Mouse (Mus musculus) liver, embryonic 13.5 days (tissue): ENCODE results near the gene Foxn1. TPM values are rescaled to one million over a fixed set of nuclear protein-coding genes. Genes with fewer than 3 reads are reported as not detected.

Experiments
- ATAC-seq: fragments of 200-750 bp; cut with Nextera tagmentation; 2 replicates; pipeline ENCODE4 v1.8.0; 2017; ENCODE audit warnings: low read depth, mild to moderate bottlenecking, moderate number of reproducible peaks, moderate library complexity
- DNase-seq: peaks from one replicate; pipeline ENCODE4 v3.0.0; 2022
- H3K27ac ChIP-seq: fragments of 300-500 bp; sonication (generic); 2 replicates; pipeline ENCODE4 v1.5.1; 2015; ENCODE audit warnings: moderate library complexity, mild to moderate bottlenecking, inconsistent platforms
- H3K27me3 ChIP-seq: fragments of 300-500 bp; sonication (generic); 2 replicates; pipeline ENCODE4 v1.6.1; 2015; ENCODE audit warnings: mild to moderate bottlenecking, inconsistent platforms
- H3K36me3 ChIP-seq: fragments of 300-500 bp; sonication (generic); 2 replicates; pipeline ENCODE4 v1.6.1; 2015; ENCODE audit warnings: mild to moderate bottlenecking, inconsistent platforms
- H3K4me1 ChIP-seq: fragments of 300-500 bp; sonication (generic); replicated peaks from 2 replicates; pipeline ENCODE4 v1.6.1; 2015; ENCODE audit warnings: inconsistent platforms
- H3K4me2 ChIP-seq: fragments of 300-500 bp; sonication (generic); 2 replicates; pipeline ENCODE4 v1.6.1; 2015; ENCODE audit warnings: inconsistent platforms, mild to moderate bottlenecking, moderate library complexity
- H3K4me3 ChIP-seq: fragments of 300-500 bp; sonication (generic); replicated peaks from 2 replicates; pipeline ENCODE4 v1.5.1; 2015; ENCODE audit warnings: mild to moderate bottlenecking, inconsistent platforms
- H3K9ac ChIP-seq: fragments of 300-500 bp; sonication (generic); 2 replicates; pipeline ENCODE4 v1.6.1; 2015; ENCODE audit warnings: mild to moderate bottlenecking, inconsistent platforms
- H3K9me3 ChIP-seq: fragments of 300-500 bp; sonication (generic); replicated peaks from 2 replicates; pipeline ENCODE4 v1.6.1; 2016; ENCODE audit warnings: inconsistent platforms
- WGBS: fragments of 180-500 bp; shearing (Covaris S2); methylation state at CpG from one replicate; pipeline ENCODE4 v1.1.7; 2015; ENCODE audit not compliant: insufficient replicate concordance; 5-methylcytosine and 5-hydroxymethylcytosine counted together
- polyA plus RNA-seq: library from polyadenylated mRNA; unstranded; fragments of >200 nt; fragmentation: Nextera tagmentation; extraction: Ambion mirVana; gene quantifications from 2 replicates; pipeline ENCODE4 v1.2.1, GENCODE M21; 2015

The Foxn1 gene
- not detected in 2 replicates for polyA plus RNA-seq

- Histone ChIP-seq H3K9ac (no peak within 1 kb of the TSS), H3K27me3 (no peaks in the 10 kb centered on the region), H3K36me3 (no peaks in the 10 kb centered on the region), H3K4me1 (no peaks in the 10 kb centered on the region), H3K4me2 (no peak within 1 kb of the TSS), H3K27ac (no peak within 1 kb of the TSS), H3K9me3 (no peaks in the 10 kb centered on the region), H3K4me3 (no peak within 1 kb of the TSS)
- no peak for ATAC-seq
- WGBS: 76% methylated on average over 14 of the region's 14 CpGs
- no peak for DNase-seq
Observed at GRCm38 (mm10) chr11:78386508-78387043, at the start of gene Foxn1. TSS of gene Foxn1 (minus strand) at chr11:78386558.

- DNase-seq: peak; percentile 10
- Histone ChIP-seq H3K36me3 (no peaks in the 10 kb centered on the region), H3K4me3 (no peak overlapping the region), H3K4me1 (peaks cover 9% of the 10 kb centered on the region), H3K27me3 (peaks cover 10% of the 10 kb centered on the region), H3K9ac (no peak overlapping the region), H3K4me2 (peak overlapping the region; percentile 30), H3K9me3 (no peaks in the 10 kb centered on the region), H3K27ac (no peak overlapping the region)
- WGBS: 9% methylated on average over 19 of the region's 19 CpGs
- ATAC-seq: no peak
Observed at GRCm38 (mm10) chr11:78435776-78436349, 49.5 kb upstream of the Foxn1 start.

DNA sequence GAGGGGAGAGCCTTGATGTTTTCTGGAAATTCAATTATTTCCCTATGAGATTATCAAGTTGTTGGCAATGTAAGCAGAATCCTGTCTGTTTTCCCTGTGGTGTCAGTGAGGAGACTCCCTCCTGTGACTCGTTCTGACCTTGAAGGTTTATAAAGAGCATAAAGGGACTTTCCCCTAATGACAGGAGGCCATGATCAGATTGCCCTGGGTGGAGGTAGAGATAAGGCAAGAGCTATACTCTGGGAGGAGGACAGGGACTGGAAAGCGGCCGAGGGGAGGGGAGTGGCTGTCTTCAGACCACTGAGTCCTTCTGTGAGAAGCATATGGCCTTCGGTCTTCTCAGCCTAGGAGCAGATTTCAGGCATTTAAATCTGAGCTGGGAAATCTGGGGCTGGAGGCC is 47.7 kb upstream of the Foxn1 start:
- Histone ChIP-seq H3K27ac (no peak overlapping the region), H3K4me2 (no peak overlapping the region), H3K4me3 (no peak overlapping the region), H3K9me3 (no peaks in the 10 kb centered on the region), H3K27me3 (peaks cover 10% of the 10 kb centered on the region), H3K4me1 (peaks cover 13% of the 10 kb centered on the region), H3K36me3 (no peaks in the 10 kb centered on the region), H3K9ac (no peak overlapping the region)
- no peak for ATAC-seq
- WGBS: 34% methylated on average over 4 of the region's 4 CpGs
- no peak for DNase-seq

GRCm38 (mm10) chr11:78431176-78431575 is 44.8 kb upstream of the Foxn1 start:
- ATAC-seq (no peak), DNase-seq (no peak)
- Histone ChIP-seq H3K27ac (no peak overlapping the region), H3K4me1 (peaks cover 11% of the 10 kb centered on the region), H3K4me2 (no peak overlapping the region), H3K9ac (no peak overlapping the region), H3K27me3 (peaks cover 7% of the 10 kb centered on the region; the same call in 1 of the 2 replicates), H3K36me3 (no peaks in the 10 kb centered on the region), H3K9me3 (no peaks in the 10 kb centered on the region), H3K4me3 (no peak overlapping the region)
- 64% methylated on average over 10 of the region's 10 CpGs for WGBS

- Histone ChIP-seq H3K4me2 (no peak overlapping the region), H3K9ac (no peak overlapping the region), H3K27ac (no peak overlapping the region), H3K36me3 (no peaks in the 10 kb centered on the region), H3K27me3 (peaks cover 4% of the 10 kb centered on the region; the same call in 1 of the 2 replicates), H3K4me1 (0 out of 2 replicates have a peak, but pooled peaks cover 4% of the 10 kb centered on the region), H3K4me3 (no peak overlapping the region), H3K9me3 (no peaks in the 10 kb centered on the region)
- 41% methylated on average over 11 of the region's 11 CpGs for WGBS
- DNase-seq (no peak), ATAC-seq (no peak)
Observed at GRCm38 (mm10) chr11:78430195-78430878, 44.0 kb upstream of the Foxn1 start.

- Histone ChIP-seq H3K9me3 (no peaks in the 10 kb centered on the region), H3K9ac (no peak overlapping the region), H3K27me3 (0 out of 2 replicates have a peak, but pooled peaks cover 2% of the 10 kb centered on the region), H3K4me2 (no peak overlapping the region), H3K36me3 (no peaks in the 10 kb centered on the region), H3K27ac (no peak overlapping the region), H3K4me1 (0 out of 2 replicates have a peak, but pooled peaks cover 4% of the 10 kb centered on the region), H3K4me3 (no peak overlapping the region)
- DNase-seq: no peak
- WGBS: 71% methylated on average over 5 of the region's 5 CpGs
- no peak for ATAC-seq
Observed at GRCm38 (mm10) chr11:78428309-78428708, 42.0 kb upstream of the Foxn1 start.

DNA sequence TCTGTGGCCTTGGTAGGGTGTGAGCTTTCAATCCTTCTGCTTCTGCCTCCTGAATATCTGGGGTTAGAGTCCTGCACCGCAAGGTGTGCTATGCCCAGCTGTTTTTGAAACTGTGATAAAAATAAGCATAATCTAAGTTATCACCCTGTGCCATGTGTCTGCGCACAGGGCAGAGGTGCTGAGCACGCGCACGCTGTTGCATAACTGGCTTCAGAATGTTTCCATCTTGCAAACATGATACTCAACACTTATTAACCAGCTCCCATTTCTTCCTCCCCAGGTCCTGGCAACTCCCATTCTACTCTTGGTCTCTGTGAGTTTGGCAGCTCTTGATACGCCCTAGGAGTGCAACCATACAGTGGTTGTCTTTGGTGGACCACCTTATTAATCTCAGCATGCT is 41.3 kb upstream of the Foxn1 start:
- no peak for DNase-seq
- Histone ChIP-seq H3K4me3 (no peak overlapping the region), H3K27me3 (peaks cover 6% of the 10 kb centered on the region)

DNA sequence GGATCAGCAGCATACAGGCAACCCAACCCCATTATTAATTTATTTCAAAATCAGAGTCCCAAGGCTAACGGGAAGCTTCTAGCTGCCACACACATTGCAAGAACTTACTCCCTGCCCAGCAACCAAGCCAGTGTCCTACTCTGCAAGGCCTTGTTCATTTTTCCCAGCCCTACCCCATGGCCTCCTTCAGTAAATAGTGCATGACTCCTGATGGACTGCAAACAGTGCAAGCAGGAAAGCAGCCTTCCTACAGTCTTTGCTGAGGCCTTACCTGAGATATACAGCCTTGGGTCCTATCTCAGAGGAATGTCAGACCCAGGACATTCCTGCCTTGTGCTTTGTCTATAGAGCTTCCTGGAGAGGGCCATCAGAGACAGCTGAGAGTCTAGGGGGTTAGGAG is 39.2 kb upstream of the Foxn1 start:
- Histone ChIP-seq H3K9ac (no peak overlapping the region), H3K4me3 (no peak overlapping the region), H3K27ac (no peak overlapping the region), H3K4me2 (no peak overlapping the region), H3K4me1 (peaks cover 11% of the 10 kb centered on the region), H3K27me3 (peaks cover 22% of the 10 kb centered on the region), H3K9me3 (no peaks in the 10 kb centered on the region), H3K36me3 (no peaks in the 10 kb centered on the region)
- DNase-seq: no peak
- ATAC-seq: no peak
- 90% methylated on average over 1 of the region's 1 CpGs for WGBS

More for the DNA sequence above, 41.3 kb upstream of the Foxn1 start:
- Histone ChIP-seq H3K27ac (no peak overlapping the region), H3K4me1 (0 out of 2 replicates have a peak, but pooled peaks cover 4% of the 10 kb centered on the region), H3K36me3 (no peaks in the 10 kb centered on the region), H3K9me3 (no peaks in the 10 kb centered on the region), H3K9ac (no peak overlapping the region), H3K4me2 (no peak overlapping the region)
- no peak for ATAC-seq
- WGBS: 69% methylated on average over 6 of the region's 6 CpGs

GRCm38 (mm10) chr11:78424352-78424751 is 38.0 kb upstream of the Foxn1 start:
- Histone ChIP-seq H3K27me3 (peaks cover 26% of the 10 kb centered on the region), H3K9me3 (no peaks in the 10 kb centered on the region), H3K4me2 (no peak overlapping the region), H3K4me1 (peaks cover 11% of the 10 kb centered on the region), H3K36me3 (no peaks in the 10 kb centered on the region), H3K4me3 (no peak overlapping the region), H3K9ac (no peak overlapping the region), H3K27ac (no peak overlapping the region)
- no peak for DNase-seq
- no peak for ATAC-seq
- 42% methylated on average over 2 of the region's 2 CpGs for WGBS

DNA sequence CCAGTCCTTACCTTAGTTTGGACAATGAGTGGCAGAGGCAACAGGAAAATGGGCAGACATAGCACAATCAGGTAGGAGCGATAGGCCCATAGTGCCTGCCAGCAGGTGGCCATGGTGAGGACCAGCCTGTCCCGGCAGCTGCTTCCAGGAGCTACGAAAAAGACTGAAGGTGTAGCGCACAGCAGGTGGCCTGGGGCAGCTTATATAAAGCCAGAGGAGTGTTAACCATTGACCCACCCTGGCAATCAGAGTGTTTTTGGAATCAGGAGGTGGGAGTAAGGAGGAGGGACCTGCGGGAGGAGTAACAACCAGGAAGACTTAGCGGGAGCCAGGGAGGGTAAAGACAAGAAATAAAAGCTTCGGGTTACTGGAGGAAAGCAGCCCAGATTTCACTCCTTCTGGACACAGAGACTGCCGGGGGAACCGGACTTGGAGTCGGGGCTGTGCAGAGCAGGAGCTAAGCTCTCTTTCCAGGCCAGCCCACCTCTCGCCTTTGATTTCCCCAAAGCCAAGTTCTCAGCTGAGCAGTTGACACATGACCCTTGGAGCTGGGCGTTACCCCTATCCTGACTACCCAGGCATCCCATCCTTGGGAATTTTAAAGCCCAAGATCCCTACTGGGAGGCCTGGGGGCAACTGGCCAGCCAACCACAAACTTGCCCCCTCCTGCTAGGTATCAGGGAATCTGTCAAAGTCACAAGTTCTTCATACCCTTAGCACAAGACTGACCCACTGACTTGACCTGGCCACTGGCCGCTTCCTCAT is 35.9 kb upstream of the Foxn1 start, which contains the start of gene Slc13a2:
TSS of gene Slc13a2 (minus strand) at position 163 of the 765 bp plus-strand sequence.
- WGBS: 24% methylated on average over 13 of the region's 13 CpGs
- ATAC-seq (no peak), DNase-seq (no peak)
- no peak within 1 kb of the TSS for H3K9ac ChIP-seq
- H3K36me3 ChIP-seq: no peaks in the 10 kb centered on the region
- H3K27ac ChIP-seq: no peak within 1 kb of the TSS
- H3K27me3 ChIP-seq: peaks cover 26% of the 10 kb centered on the region
- H3K9me3 ChIP-seq: no peaks in the 10 kb centered on the region
- peaks cover 11% of the 10 kb centered on the region for H3K4me1 ChIP-seq
- H3K4me2 ChIP-seq: no peak within 1 kb of the TSS
- H3K4me3 ChIP-seq: no peak within 1 kb of the TSS
